Mouse (Mus musculus): Measurements from ENCODE around the gene Olfr1474. TPM values are rescaled to one million over a fixed set of nuclear protein-coding genes. Genes with fewer than 3 reads are reported as not detected.

Gene Olfr1474
- polyA plus RNA-seq (2012; rRNA removed; ENCODE audit: low replicate concordance) = not detected in 2 replicates

GRCm38 (mm10) chr19:13469265-13469664, at the start of gene Olfr1474:
Olfr1474 (plus strand) TSS chr19:13469565.

GRCm38 (mm10) chr19:13443109-13443508, 26.3 kb upstream of the Olfr1474 start, which contains the start of gene Olfr1471:
Olfr1471 (plus strand) TSS chr19:13443409.

GRCm38 (mm10) chr19:13455986-13456385, 13.4 kb upstream of the Olfr1474 start, which contains the start of gene Olfr1472:
Olfr1472 (minus strand) TSS chr19:13456086.

GRCm38 (mm10) chr19:13480096-13480495, 10.7 kb downstream of the Olfr1474 start, which contains the start of gene Olfr1475:
Olfr1475 (minus strand) TSS chr19:13480196.

GRCm38 (mm10) chr19:13500246-13500645, 30.9 kb downstream of the Olfr1474 start, which contains the start of gene Olfr1477:
Olfr1477 (plus strand) TSS chr19:13500546.

Other genes with a start within 250 kb of the Olfr1474 start
- gene Olfr1463, start 238.2 kb upstream of the Olfr1474 start, polyA plus RNA-seq (2012; rRNA removed; ENCODE audit: low replicate concordance) = not detected in 2 replicates
- gene Olfr1465, start 154.0 kb upstream of the Olfr1474 start, polyA plus RNA-seq (2012; rRNA removed; ENCODE audit: low replicate concordance) = not detected in 2 replicates
- gene Olfr1466, start 130.7 kb upstream of the Olfr1474 start, polyA plus RNA-seq (2012; rRNA removed; ENCODE audit: low replicate concordance) = not detected in 2 replicates
- gene Olfr1467, start 107.3 kb upstream of the Olfr1474 start, polyA plus RNA-seq (2012; rRNA removed; ENCODE audit: low replicate concordance) = not detected in 2 replicates
- not detected in 2 replicates for gene Olfr1469, start 61.7 kb upstream of the Olfr1474 start, polyA plus RNA-seq (2012; rRNA removed; ENCODE audit: low replicate concordance)
- gene Olfr1471, start 26.2 kb upstream of the Olfr1474 start, polyA plus RNA-seq (2012; rRNA removed; ENCODE audit: low replicate concordance) = not detected in 2 replicates
- not detected in 2 replicates for gene Olfr1472, start 13.5 kb upstream of the Olfr1474 start, polyA plus RNA-seq (2012; rRNA removed; ENCODE audit: low replicate concordance)
- not detected in 2 replicates for gene Olfr1475, start 10.6 kb downstream of the Olfr1474 start, polyA plus RNA-seq (2012; rRNA removed; ENCODE audit: low replicate concordance)
- gene Olfr1477, start 31.0 kb downstream of the Olfr1474 start, polyA plus RNA-seq (2012; rRNA removed; ENCODE audit: low replicate concordance) = not detected in 2 replicates
- not detected in 2 replicates for gene Olfr1480, start 58.3 kb downstream of the Olfr1474 start, polyA plus RNA-seq (2012; rRNA removed; ENCODE audit: low replicate concordance)
- not detected in 2 replicates for gene Olfr1484, start 113.9 kb downstream of the Olfr1474 start, polyA plus RNA-seq (2012; rRNA removed; ENCODE audit: low replicate concordance)
- gene Olfr1487, start 147.8 kb downstream of the Olfr1474 start, polyA plus RNA-seq (2012; rRNA removed; ENCODE audit: low replicate concordance) = not detected in 2 replicates
- not detected in 2 replicates for gene Olfr1489, start 162.1 kb downstream of the Olfr1474 start, polyA plus RNA-seq (2012; rRNA removed; ENCODE audit: low replicate concordance)
- not detected in 2 replicates for gene Olfr1490, start 181.5 kb downstream of the Olfr1474 start, polyA plus RNA-seq (2012; rRNA removed; ENCODE audit: low replicate concordance)
- gene Olfr1491, start 227.7 kb downstream of the Olfr1474 start, polyA plus RNA-seq (2012; rRNA removed; ENCODE audit: low replicate concordance) = not detected in 2 replicates

All from mammary gland, adult 2 months (tissue).